Mouse (Mus musculus): ENCODE measurements around the gene Vasn. TPM values are rescaled to one million over a fixed set of nuclear protein-coding genes. Genes with fewer than 3 reads are reported as not detected.

Vasn gene
- polyA plus RNA-seq, 1 experiment from 2014 or later: 3.0 TPM

DNA sequence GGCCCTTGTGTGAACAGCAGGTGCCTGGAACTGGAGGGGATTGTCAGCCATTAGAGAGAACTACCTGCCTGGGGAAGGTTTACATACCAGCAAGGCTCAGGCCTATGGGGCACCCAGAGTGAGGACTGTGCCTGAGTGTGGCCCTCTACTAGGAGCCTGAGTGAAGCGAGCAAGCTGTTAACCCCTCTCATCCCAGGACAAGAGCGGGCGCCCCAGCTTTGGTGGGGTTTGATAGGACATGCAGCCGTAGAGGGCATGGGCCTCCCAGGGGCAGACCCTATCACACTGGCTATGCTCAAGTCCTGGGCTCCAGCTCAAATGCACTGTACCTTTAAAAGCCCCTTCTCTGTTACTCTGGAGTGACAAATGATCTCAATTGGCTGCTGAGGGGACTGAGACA, 7.1 kb downstream of the Vasn start:
- Histone ChIP-seq H3K4me3 (ENCODE audit: low read depth, low read length) (no peak overlapping the region), H3K4me1 (ENCODE audit: control insufficient read depth, low read depth, low read length) (peaks cover 4% of the 10 kb centered on the region), H3K27me3 (ENCODE audit: control insufficient read depth, insufficient read depth, low read depth, low read length) (no peaks in the 10 kb centered on the region), H3K9me3 (replicated peaks; ENCODE audit: control insufficient read depth, low read length) (no peaks in the 10 kb centered on the region), H3K36me3 (ENCODE audit: control insufficient read depth, insufficient read depth) (no peaks in the 10 kb centered on the region; the same call in 1 of the 2 replicates), H3K9ac (ENCODE audit: low read depth, low read length) (no peak overlapping the region), H3K27ac (ENCODE audit: low read length) (no peak overlapping the region), H3K4me2 (ENCODE audit: low read depth, low read length) (no peak overlapping the region)
- no peak for ATAC-seq (ENCODE audit: low read depth)
- 74% methylated on average over 4 of the region's 4 CpGs for WGBS (ENCODE audit: insufficient replicate concordance)

DNA sequence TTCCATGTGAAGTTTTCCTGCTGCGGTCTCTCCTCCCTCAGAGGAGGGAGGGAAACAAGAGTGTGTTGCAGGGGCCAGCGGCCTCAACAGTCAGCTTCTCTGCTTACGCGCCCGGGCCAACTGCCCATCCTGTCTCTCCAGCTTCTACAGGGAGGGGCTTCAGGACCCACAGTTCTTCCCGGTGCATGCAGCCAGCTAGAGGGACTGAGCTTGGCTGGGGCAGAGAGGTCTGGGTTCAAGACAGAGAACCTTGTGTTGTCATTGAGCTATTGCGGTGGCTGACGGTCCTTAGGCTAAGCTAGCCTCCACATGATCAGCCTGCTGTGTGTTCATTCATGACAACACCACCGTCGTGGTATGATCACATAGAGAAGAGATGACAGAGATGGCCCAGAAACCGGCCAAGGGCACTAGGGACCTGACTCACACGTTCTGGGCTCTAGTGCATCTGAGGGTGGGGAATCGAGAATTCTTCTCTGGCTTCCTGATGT, 8.0 kb downstream of the Vasn start:
- Histone ChIP-seq H3K4me3 (ENCODE audit: low read depth, low read length) (no peak overlapping the region), H3K27me3 (ENCODE audit: control insufficient read depth, insufficient read depth, low read depth, low read length) (no peaks in the 10 kb centered on the region), H3K27ac (ENCODE audit: low read length) (no peak overlapping the region), H3K36me3 (ENCODE audit: control insufficient read depth, insufficient read depth) (no peaks in the 10 kb centered on the region; the same call in 1 of the 2 replicates), H3K4me2 (ENCODE audit: low read depth, low read length) (no peak overlapping the region), H3K4me1 (ENCODE audit: control insufficient read depth, low read depth, low read length) (peaks cover 2% of the 10 kb centered on the region; the same call in 1 of the 2 replicates), H3K9me3 (replicated peaks; ENCODE audit: control insufficient read depth, low read length) (no peaks in the 10 kb centered on the region), H3K9ac (ENCODE audit: low read depth, low read length) (no peak overlapping the region)
- 75% methylated on average over 13 of the region's 13 CpGs for WGBS (ENCODE audit: insufficient replicate concordance)
- ATAC-seq (ENCODE audit: low read depth): no peak

DNA sequence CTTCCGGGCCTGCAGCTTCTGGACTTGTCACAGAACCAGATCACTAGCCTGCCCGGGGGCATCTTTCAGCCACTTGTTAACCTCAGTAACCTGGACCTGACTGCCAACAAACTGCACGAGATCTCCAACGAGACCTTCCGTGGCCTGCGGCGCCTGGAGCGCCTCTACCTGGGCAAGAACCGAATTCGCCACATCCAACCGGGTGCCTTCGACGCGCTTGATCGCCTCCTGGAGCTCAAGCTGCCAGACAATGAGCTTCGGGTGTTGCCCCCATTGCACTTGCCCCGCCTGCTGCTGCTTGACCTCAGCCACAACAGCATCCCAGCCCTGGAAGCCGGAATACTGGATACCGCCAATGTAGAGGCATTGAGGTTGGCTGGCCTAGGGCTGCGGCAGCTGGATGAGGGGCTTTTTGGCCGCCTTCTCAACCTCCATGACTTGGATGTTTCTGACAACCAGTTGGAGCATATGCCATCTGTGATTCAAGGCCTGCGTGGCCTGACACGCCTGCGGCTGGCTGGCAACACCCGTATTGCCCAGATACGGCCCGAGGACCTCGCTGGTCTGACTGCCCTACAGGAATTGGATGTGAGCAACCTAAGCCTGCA, 8.8 kb downstream of the Vasn start:
- no peak overlapping the region for H3K4me2 ChIP-seq (ENCODE audit: low read depth, low read length)
- ATAC-seq (ENCODE audit: low read depth): no peak
- H3K4me3 ChIP-seq (ENCODE audit: low read depth, low read length): no peak overlapping the region
- no peak overlapping the region for H3K27ac ChIP-seq (ENCODE audit: low read length)
- no peaks in the 10 kb centered on the region for H3K27me3 ChIP-seq (ENCODE audit: control insufficient read depth, insufficient read depth, low read depth, low read length)
- no peaks in the 10 kb centered on the region; the same call in 1 of the 2 replicates for H3K36me3 ChIP-seq (ENCODE audit: control insufficient read depth, insufficient read depth)
- 89% methylated on average over 28 of the region's 28 CpGs for WGBS (ENCODE audit: insufficient replicate concordance)
- no peaks in the 10 kb centered on the region for H3K9me3 ChIP-seq (replicated peaks; ENCODE audit: control insufficient read depth, low read length)
- H3K9ac ChIP-seq (ENCODE audit: low read depth, low read length): no peak overlapping the region
- peaks cover 2% of the 10 kb centered on the region; the same call in 1 of the 2 replicates for H3K4me1 ChIP-seq (ENCODE audit: control insufficient read depth, low read depth, low read length)

DNA sequence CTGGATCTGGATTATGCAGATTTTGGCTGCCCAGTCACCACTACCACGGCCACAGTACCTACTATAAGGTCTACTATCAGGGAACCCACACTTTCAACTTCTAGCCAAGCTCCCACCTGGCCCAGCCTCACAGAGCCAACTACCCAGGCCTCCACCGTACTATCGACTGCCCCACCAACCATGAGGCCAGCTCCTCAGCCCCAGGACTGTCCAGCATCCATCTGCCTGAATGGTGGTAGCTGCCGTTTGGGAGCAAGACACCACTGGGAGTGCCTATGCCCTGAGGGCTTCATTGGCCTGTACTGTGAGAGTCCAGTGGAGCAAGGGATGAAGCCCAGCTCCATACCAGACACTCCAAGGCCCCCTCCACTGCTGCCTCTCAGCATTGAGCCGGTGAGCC, 9.5 kb downstream of the Vasn start:
- H3K4me3 ChIP-seq (ENCODE audit: low read depth, low read length): no peak overlapping the region
- no peak overlapping the region for H3K27ac ChIP-seq (ENCODE audit: low read length)
- H3K9me3 ChIP-seq (replicated peaks; ENCODE audit: control insufficient read depth, low read length): no peaks in the 10 kb centered on the region
- no peaks in the 10 kb centered on the region for H3K27me3 ChIP-seq (ENCODE audit: control insufficient read depth, insufficient read depth, low read depth, low read length)
- ATAC-seq (ENCODE audit: low read depth): no peak
- H3K4me2 ChIP-seq (ENCODE audit: low read depth, low read length): no peak overlapping the region
- peaks cover 2% of the 10 kb centered on the region; the same call in 1 of the 2 replicates for H3K4me1 ChIP-seq (ENCODE audit: control insufficient read depth, low read depth, low read length)
- no peaks in the 10 kb centered on the region; the same call in 1 of the 2 replicates for H3K36me3 ChIP-seq (ENCODE audit: control insufficient read depth, insufficient read depth)
- 85% methylated on average over 5 of the region's 5 CpGs for WGBS (ENCODE audit: insufficient replicate concordance)
- no peak overlapping the region for H3K9ac ChIP-seq (ENCODE audit: low read depth, low read length)

DNA sequence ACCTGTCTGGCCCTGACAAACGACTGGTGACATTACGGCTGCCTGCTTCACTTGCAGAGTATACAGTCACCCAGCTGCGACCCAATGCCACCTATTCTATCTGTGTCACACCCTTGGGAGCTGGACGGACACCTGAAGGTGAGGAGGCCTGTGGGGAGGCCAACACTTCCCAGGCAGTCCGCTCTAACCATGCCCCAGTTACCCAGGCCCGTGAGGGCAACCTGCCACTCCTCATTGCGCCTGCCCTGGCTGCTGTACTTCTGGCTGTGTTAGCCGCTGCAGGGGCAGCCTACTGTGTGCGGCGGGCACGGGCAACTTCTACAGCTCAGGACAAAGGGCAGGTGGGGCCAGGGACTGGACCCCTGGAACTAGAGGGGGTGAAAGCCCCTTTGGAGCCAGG, 10.0 kb downstream of the Vasn start:
- H3K4me3 ChIP-seq (ENCODE audit: low read depth, low read length): no peak overlapping the region
- 72% methylated on average over 11 of the region's 11 CpGs for WGBS (ENCODE audit: insufficient replicate concordance)
- H3K27me3 ChIP-seq (ENCODE audit: control insufficient read depth, insufficient read depth, low read depth, low read length): no peaks in the 10 kb centered on the region
- no peak overlapping the region for H3K9ac ChIP-seq (ENCODE audit: low read depth, low read length)
- H3K36me3 ChIP-seq (ENCODE audit: control insufficient read depth, insufficient read depth): no peaks in the 10 kb centered on the region; the same call in 1 of the 2 replicates
- no peak overlapping the region for H3K27ac ChIP-seq (ENCODE audit: low read length)
- H3K9me3 ChIP-seq (replicated peaks; ENCODE audit: control insufficient read depth, low read length): no peaks in the 10 kb centered on the region
- no peak overlapping the region for H3K4me2 ChIP-seq (ENCODE audit: low read depth, low read length)
- no peak for ATAC-seq (ENCODE audit: low read depth)
- peaks cover 2% of the 10 kb centered on the region; the same call in 1 of the 2 replicates for H3K4me1 ChIP-seq (ENCODE audit: control insufficient read depth, low read depth, low read length)

DNA sequence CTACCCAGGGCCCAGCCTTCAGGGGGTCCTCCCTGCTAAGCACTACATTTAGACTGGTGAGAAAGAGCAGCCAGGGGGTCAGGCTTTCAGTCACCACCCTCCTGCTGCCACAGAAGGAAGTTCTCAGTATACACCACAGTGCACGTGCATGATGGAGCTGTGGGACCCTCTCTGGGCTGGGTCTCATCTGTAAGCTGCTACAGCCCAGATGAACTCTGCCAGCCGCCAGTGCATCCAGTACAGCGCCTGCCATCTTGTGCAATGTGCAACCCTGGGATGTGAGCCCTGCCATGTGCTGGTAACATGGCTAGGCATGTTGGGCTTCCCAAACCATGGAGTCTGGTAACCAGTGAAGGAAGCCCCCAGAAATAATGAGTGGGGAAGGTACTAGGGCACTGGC, 10.4 kb downstream of the Vasn start:
- H3K9me3 ChIP-seq (replicated peaks; ENCODE audit: control insufficient read depth, low read length): no peaks in the 10 kb centered on the region
- H3K4me3 ChIP-seq (ENCODE audit: low read depth, low read length): no peak overlapping the region
- no peak overlapping the region for H3K9ac ChIP-seq (ENCODE audit: low read depth, low read length)
- no peaks in the 10 kb centered on the region for H3K27me3 ChIP-seq (ENCODE audit: control insufficient read depth, insufficient read depth, low read depth, low read length)
- 72% methylated on average over 3 of the region's 3 CpGs for WGBS (ENCODE audit: insufficient replicate concordance)
- H3K27ac ChIP-seq (ENCODE audit: low read length): no peak overlapping the region
- H3K4me1 ChIP-seq (ENCODE audit: control insufficient read depth, low read depth, low read length): peaks cover 6% of the 10 kb centered on the region; the same call in 1 of the 2 replicates
- no peak for ATAC-seq (ENCODE audit: low read depth)
- no peak overlapping the region for H3K4me2 ChIP-seq (ENCODE audit: low read depth, low read length)
- H3K36me3 ChIP-seq (ENCODE audit: control insufficient read depth, insufficient read depth): no peaks in the 10 kb centered on the region; the same call in 1 of the 2 replicates

DNA sequence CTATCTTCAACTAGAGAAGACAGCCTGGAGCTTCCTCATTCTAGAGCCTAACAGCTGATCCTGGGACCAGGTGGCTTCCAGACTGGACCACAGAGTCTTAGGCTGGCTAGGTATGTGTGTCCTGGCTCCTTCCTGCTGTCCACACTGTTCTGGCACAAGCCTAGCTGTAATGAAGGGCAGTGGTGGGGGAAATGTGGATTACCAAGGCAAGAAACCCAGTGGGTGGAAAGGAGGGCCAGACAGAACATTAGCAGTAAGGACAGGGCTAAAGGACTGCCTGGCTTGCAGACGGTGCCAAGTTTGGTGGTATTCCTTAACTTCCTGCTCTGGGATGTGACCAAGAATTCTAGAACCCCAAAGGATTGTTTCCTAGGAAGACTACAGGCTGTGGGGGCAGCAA, 11.3 kb downstream of the Vasn start:
- H3K9me3 ChIP-seq (replicated peaks; ENCODE audit: control insufficient read depth, low read length): no peaks in the 10 kb centered on the region
- peaks cover 8% of the 10 kb centered on the region; the same call in 1 of the 2 replicates for H3K4me1 ChIP-seq (ENCODE audit: control insufficient read depth, low read depth, low read length)
- no peaks in the 10 kb centered on the region; the same call in 1 of the 2 replicates for H3K36me3 ChIP-seq (ENCODE audit: control insufficient read depth, insufficient read depth)
- ATAC-seq (ENCODE audit: low read depth): no peak
- H3K4me2 ChIP-seq (ENCODE audit: low read depth, low read length): no peak overlapping the region
- no peaks in the 10 kb centered on the region for H3K27me3 ChIP-seq (ENCODE audit: control insufficient read depth, insufficient read depth, low read depth, low read length)
- H3K4me3 ChIP-seq (ENCODE audit: low read depth, low read length): no peak overlapping the region
- H3K27ac ChIP-seq (ENCODE audit: low read length): no peak overlapping the region
- no peak overlapping the region for H3K9ac ChIP-seq (ENCODE audit: low read depth, low read length)
- WGBS (ENCODE audit: insufficient replicate concordance): 74% methylated on average over 1 of the region's 1 CpGs

DNA sequence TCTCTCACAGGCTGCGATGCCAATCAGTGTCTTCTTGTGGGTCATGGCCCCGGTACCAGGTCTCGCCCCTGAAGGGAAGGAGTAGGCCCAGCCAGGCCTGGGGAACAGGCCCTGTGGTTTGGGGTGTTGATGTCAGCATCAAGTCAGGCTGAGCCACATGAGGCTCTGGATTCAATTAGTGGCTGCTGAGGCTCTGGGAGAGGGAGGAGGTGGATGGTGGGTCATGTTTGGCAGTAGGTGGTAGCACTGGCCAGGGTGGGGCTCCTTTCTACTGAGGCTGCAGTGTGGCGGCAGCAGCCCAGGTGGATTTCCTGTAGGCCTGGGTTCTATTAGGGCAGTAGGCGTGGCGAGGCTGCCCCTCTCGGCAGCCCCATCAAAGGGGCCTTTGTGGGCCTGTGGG, 11.9 kb downstream of the Vasn start:
- H3K36me3 ChIP-seq (ENCODE audit: control insufficient read depth, insufficient read depth): no peaks in the 10 kb centered on the region; the same call in 1 of the 2 replicates
- ATAC-seq (ENCODE audit: low read depth): no peak
- WGBS (ENCODE audit: insufficient replicate concordance): 74% methylated on average over 7 of the region's 7 CpGs
- no peaks in the 10 kb centered on the region for H3K9me3 ChIP-seq (replicated peaks; ENCODE audit: control insufficient read depth, low read length)
- no peak overlapping the region for H3K4me2 ChIP-seq (ENCODE audit: low read depth, low read length)
- H3K27ac ChIP-seq (ENCODE audit: low read length): no peak overlapping the region
- H3K27me3 ChIP-seq (ENCODE audit: control insufficient read depth, insufficient read depth, low read depth, low read length): no peaks in the 10 kb centered on the region
- H3K4me1 ChIP-seq (ENCODE audit: control insufficient read depth, low read depth, low read length): peaks cover 8% of the 10 kb centered on the region; the same call in 1 of the 2 replicates
- H3K9ac ChIP-seq (ENCODE audit: low read depth, low read length): no peak overlapping the region
- H3K4me3 ChIP-seq (ENCODE audit: low read depth, low read length): no peak overlapping the region

DNA sequence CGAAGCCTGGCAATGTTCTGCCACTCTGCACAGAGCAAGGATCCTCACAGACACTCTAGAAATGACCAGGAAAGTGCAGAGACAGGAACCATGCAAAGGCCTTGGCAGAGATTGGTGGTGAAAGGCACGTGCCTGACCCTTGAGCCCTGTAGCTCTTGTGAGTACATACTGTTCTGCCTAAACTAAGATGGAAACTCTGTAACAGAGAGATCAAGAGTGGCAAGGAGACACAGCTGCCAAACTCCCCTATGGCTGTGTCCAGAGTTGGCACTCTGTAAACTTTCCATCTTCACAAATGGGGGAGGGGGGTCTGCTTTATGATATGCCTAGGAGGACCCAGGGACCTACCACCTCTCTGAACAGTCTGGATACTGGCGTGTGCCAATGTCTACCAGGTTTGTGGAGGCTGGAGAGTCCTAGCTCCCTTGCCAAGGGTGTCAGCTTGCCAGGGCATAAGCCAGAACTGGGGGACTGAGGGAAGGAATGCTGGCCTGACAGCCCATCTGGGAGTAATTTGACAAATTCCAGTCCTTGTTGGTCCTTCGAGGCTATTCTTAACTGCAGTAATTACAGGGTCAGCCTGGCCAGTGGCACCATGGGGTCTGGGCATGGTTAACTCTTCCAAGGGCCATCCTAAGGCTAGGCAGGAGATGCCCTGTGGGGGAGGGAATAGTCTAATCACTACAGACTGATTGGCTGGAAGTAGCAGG, 13.1 kb downstream of the Vasn start:
- H3K4me3 ChIP-seq (ENCODE audit: low read depth, low read length): no peak overlapping the region
- no peaks in the 10 kb centered on the region; the same call in 1 of the 2 replicates for H3K36me3 ChIP-seq (ENCODE audit: control insufficient read depth, insufficient read depth)
- WGBS (ENCODE audit: insufficient replicate concordance): 63% methylated on average over 4 of the region's 4 CpGs
- no peaks in the 10 kb centered on the region for H3K27me3 ChIP-seq (ENCODE audit: control insufficient read depth, insufficient read depth, low read depth, low read length)
- no peak overlapping the region for H3K27ac ChIP-seq (ENCODE audit: low read length)
- no peaks in the 10 kb centered on the region for H3K9me3 ChIP-seq (replicated peaks; ENCODE audit: control insufficient read depth, low read length)
- H3K9ac ChIP-seq (ENCODE audit: low read depth, low read length): no peak overlapping the region
- ATAC-seq (ENCODE audit: low read depth): no peak
- H3K4me1 ChIP-seq (ENCODE audit: control insufficient read depth, low read depth, low read length): peaks cover 8% of the 10 kb centered on the region; the same call in 1 of the 2 replicates
- no peak overlapping the region for H3K4me2 ChIP-seq (ENCODE audit: low read depth, low read length)

All from liver, embryonic 16.5 days (tissue).